Mouse (Mus musculus): ENCODE data around the gene Creb3l1. TPM values are rescaled to one million over a fixed set of nuclear protein-coding genes. Genes with fewer than 3 reads are reported as not detected.

The Creb3l1 gene
- polyA plus RNA-seq, 1 experiment from 2014 or later, result 0.80 TPM

- Histone ChIP-seq H3K9ac (ENCODE audit: low read length) (no peak overlapping the region), H3K27me3 (replicated peaks; ENCODE audit: control insufficient read depth, insufficient read depth, low read length) (peaks cover 9% of the 10 kb centered on the region; the same call in 1 of the 2 replicates), H3K36me3 (ENCODE audit: control insufficient read depth, insufficient read depth, low read length) (no peaks in the 10 kb centered on the region), H3K4me3 (ENCODE audit: low read depth, low read length) (no peak overlapping the region), H3K4me2 (ENCODE audit: low read length) (no peak overlapping the region), H3K4me1 (ENCODE audit: control insufficient read depth, insufficient read depth, low read length) (peaks cover 2% of the 10 kb centered on the region; the same call in 1 of the 2 replicates), H3K27ac (ENCODE audit: low read depth, low read length) (no peak overlapping the region), H3K9me3 (replicated peaks; ENCODE audit: control insufficient read depth, low read length) (no peaks in the 10 kb centered on the region)
- no peak for DNase-seq (ENCODE audit: low spot score)
- ATAC-seq, result no peak
- 60% methylated on average over 11 of the region's 11 CpGs for WGBS
These were observed 3.7 kb upstream of the Creb3l1 start for GRCm38 (mm10) chr2:92027811-92028590.

- DNase-seq (ENCODE audit: low spot score), result no peak
- no peak overlapping the region for H3K4me3 ChIP-seq (ENCODE audit: low read depth, low read length)
- H3K9ac ChIP-seq (ENCODE audit: low read length), result no peak overlapping the region
- no peak for ATAC-seq
- peaks cover 9% of the 10 kb centered on the region; the same call in 1 of the 2 replicates for H3K27me3 ChIP-seq (replicated peaks; ENCODE audit: control insufficient read depth, insufficient read depth, low read length)
- no peaks in the 10 kb centered on the region for H3K9me3 ChIP-seq (replicated peaks; ENCODE audit: control insufficient read depth, low read length)
- 83% methylated on average over 6 of the region's 6 CpGs for WGBS
- H3K4me1 ChIP-seq (ENCODE audit: control insufficient read depth, insufficient read depth, low read length), result peaks cover 2% of the 10 kb centered on the region; the same call in 1 of the 2 replicates
- H3K36me3 ChIP-seq (ENCODE audit: control insufficient read depth, insufficient read depth, low read length), result no peaks in the 10 kb centered on the region
- H3K27ac ChIP-seq (ENCODE audit: low read depth, low read length), result no peak overlapping the region
- no peak overlapping the region for H3K4me2 ChIP-seq (ENCODE audit: low read length)
These were observed 1.7 kb upstream of the Creb3l1 start for GRCm38 (mm10) chr2:92025966-92026365.

DNA sequence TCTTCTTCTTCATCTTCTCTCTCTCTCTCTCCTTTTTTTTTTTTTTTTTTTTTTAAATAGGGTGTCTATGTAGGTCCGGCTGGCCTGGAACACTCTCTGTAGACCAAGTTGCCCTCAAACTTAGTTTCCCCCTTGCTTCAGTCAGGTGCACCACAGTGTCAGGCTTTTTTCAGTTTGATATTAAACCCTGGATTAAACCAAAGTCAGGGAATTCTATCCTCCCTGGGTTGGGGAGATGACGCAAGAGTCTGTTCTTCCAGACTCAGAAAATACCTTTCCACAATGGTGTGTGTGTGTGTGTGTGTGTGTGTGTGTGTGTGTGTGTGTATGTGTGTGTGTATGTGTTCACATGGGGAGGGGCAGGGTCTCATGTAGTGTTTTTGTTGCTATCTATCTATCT lies 900 bp upstream of the Creb3l1 start:
- Histone ChIP-seq H3K4me2 (ENCODE audit: low read length) (no peak overlapping the region), H3K36me3 (ENCODE audit: control insufficient read depth, insufficient read depth, low read length) (no peaks in the 10 kb centered on the region), H3K27me3 (replicated peaks; ENCODE audit: control insufficient read depth, insufficient read depth, low read length) (peaks cover 9% of the 10 kb centered on the region; the same call in 1 of the 2 replicates), H3K4me1 (ENCODE audit: control insufficient read depth, insufficient read depth, low read length) (peaks cover 2% of the 10 kb centered on the region; the same call in 1 of the 2 replicates), H3K9me3 (replicated peaks; ENCODE audit: control insufficient read depth, low read length) (no peaks in the 10 kb centered on the region), H3K4me3 (ENCODE audit: low read depth, low read length) (no peak overlapping the region), H3K27ac (ENCODE audit: low read depth, low read length) (no peak overlapping the region), H3K9ac (ENCODE audit: low read length) (no peak overlapping the region)
- WGBS, result 98% methylated on average over 2 of the region's 2 CpGs
- DNase-seq (ENCODE audit: low spot score) (no peak), ATAC-seq (no peak)

GRCm38 (mm10) chr2:92023362-92024273 lies 684 bp downstream of the Creb3l1 start:
- Histone ChIP-seq H3K27ac (ENCODE audit: low read depth, low read length) (no peak overlapping the region), H3K4me2 (ENCODE audit: low read length) (peak overlapping the region; percentile 97), H3K36me3 (ENCODE audit: control insufficient read depth, insufficient read depth, low read length) (no peaks in the 10 kb centered on the region), H3K9ac (ENCODE audit: low read length) (peak overlapping the region; percentile 62), H3K27me3 (replicated peaks; ENCODE audit: control insufficient read depth, insufficient read depth, low read length) (peaks cover 9% of the 10 kb centered on the region; the same call in 1 of the 2 replicates), H3K9me3 (replicated peaks; ENCODE audit: control insufficient read depth, low read length) (no peaks in the 10 kb centered on the region), H3K4me3 (ENCODE audit: low read depth, low read length) (peak overlapping the region; percentile 56), H3K4me1 (ENCODE audit: control insufficient read depth, insufficient read depth, low read length) (peaks cover 2% of the 10 kb centered on the region; the same call in 1 of the 2 replicates)
- ATAC-seq (peak; percentile 63), DNase-seq (ENCODE audit: low spot score) (peak; percentile 55)
- 4% methylated on average over 47 of the region's 56 CpGs for WGBS

GRCm38 (mm10) chr2:92020676-92021265 lies 3.5 kb downstream of the Creb3l1 start:
- peaks cover 9% of the 10 kb centered on the region; the same call in 1 of the 2 replicates for H3K27me3 ChIP-seq (replicated peaks; ENCODE audit: control insufficient read depth, insufficient read depth, low read length)
- H3K36me3 ChIP-seq (ENCODE audit: control insufficient read depth, insufficient read depth, low read length), result no peaks in the 10 kb centered on the region
- ATAC-seq (no peak), DNase-seq (ENCODE audit: low spot score) (no peak)
- WGBS, result 65% methylated on average over 4 of the region's 4 CpGs
- no peaks in the 10 kb centered on the region for H3K9me3 ChIP-seq (replicated peaks; ENCODE audit: control insufficient read depth, low read length)
- H3K4me2 ChIP-seq (ENCODE audit: low read length), result no peak overlapping the region
- H3K4me1 ChIP-seq (ENCODE audit: control insufficient read depth, insufficient read depth, low read length), result peaks cover 4% of the 10 kb centered on the region; the same call in 1 of the 2 replicates
- no peak overlapping the region for H3K9ac ChIP-seq (ENCODE audit: low read length)
- no peak overlapping the region for H3K27ac ChIP-seq (ENCODE audit: low read depth, low read length)
- H3K4me3 ChIP-seq (ENCODE audit: low read depth, low read length), result no peak overlapping the region

DNA sequence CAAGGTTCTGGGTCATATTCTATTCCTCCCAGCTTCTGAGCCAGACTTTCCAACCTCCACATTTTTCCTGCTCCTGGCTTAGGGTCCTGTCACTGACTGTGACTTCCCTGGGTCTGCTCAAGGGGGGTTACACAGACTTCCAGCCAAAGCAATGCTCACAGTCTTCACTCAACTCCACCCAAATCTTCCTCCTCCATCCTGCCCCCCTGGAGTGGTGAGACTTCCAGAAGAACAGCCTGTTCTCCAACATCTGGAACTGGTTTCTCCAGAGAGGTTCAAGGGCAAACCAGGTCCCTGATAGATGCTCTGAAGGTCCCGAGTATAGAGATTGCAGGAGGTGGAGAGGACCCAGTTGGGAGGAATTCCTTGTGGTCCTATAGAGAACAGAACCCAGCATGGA lies 6.9 kb downstream of the Creb3l1 start:
- no peak overlapping the region for H3K4me3 ChIP-seq (ENCODE audit: low read depth, low read length)
- H3K4me2 ChIP-seq (ENCODE audit: low read length), result no peak overlapping the region
- no peaks in the 10 kb centered on the region for H3K9me3 ChIP-seq (replicated peaks; ENCODE audit: control insufficient read depth, low read length)
- ATAC-seq, result no peak
- H3K36me3 ChIP-seq (ENCODE audit: control insufficient read depth, insufficient read depth, low read length), result no peaks in the 10 kb centered on the region
- no peak overlapping the region for H3K27ac ChIP-seq (ENCODE audit: low read depth, low read length)
- no peak overlapping the region for H3K9ac ChIP-seq (ENCODE audit: low read length)
- WGBS, result 89% methylated on average over 1 of the region's 1 CpGs
- DNase-seq (ENCODE audit: low spot score), result no peak
- H3K27me3 ChIP-seq (replicated peaks; ENCODE audit: control insufficient read depth, insufficient read depth, low read length), result no peaks in the 10 kb centered on the region
- 0 out of 2 replicates have a peak, but pooled peaks cover 2% of the 10 kb centered on the region for H3K4me1 ChIP-seq (ENCODE audit: control insufficient read depth, insufficient read depth, low read length)

GRCm38 (mm10) chr2:92016981-92017380 lies 7.3 kb downstream of the Creb3l1 start:
- Histone ChIP-seq H3K27ac (ENCODE audit: low read depth, low read length) (no peak overlapping the region), H3K27me3 (replicated peaks; ENCODE audit: control insufficient read depth, insufficient read depth, low read length) (no peaks in the 10 kb centered on the region), H3K4me3 (ENCODE audit: low read depth, low read length) (no peak overlapping the region), H3K36me3 (ENCODE audit: control insufficient read depth, insufficient read depth, low read length) (no peaks in the 10 kb centered on the region), H3K4me2 (ENCODE audit: low read length) (no peak overlapping the region), H3K9ac (ENCODE audit: low read length) (no peak overlapping the region), H3K4me1 (ENCODE audit: control insufficient read depth, insufficient read depth, low read length) (0 out of 2 replicates have a peak, but pooled peaks cover 2% of the 10 kb centered on the region), H3K9me3 (replicated peaks; ENCODE audit: control insufficient read depth, low read length) (no peaks in the 10 kb centered on the region)
- DNase-seq (ENCODE audit: low spot score) (peak; percentile 22), ATAC-seq (no peak)
- WGBS, result 50% methylated on average over 3 of the region's 3 CpGs

GRCm38 (mm10) chr2:92014891-92015290 lies 9.4 kb downstream of the Creb3l1 start:
- Histone ChIP-seq H3K36me3 (ENCODE audit: control insufficient read depth, insufficient read depth, low read length) (no peaks in the 10 kb centered on the region), H3K4me1 (ENCODE audit: control insufficient read depth, insufficient read depth, low read length) (0 out of 2 replicates have a peak, but pooled peaks cover 2% of the 10 kb centered on the region), H3K27me3 (replicated peaks; ENCODE audit: control insufficient read depth, insufficient read depth, low read length) (no peaks in the 10 kb centered on the region), H3K9me3 (replicated peaks; ENCODE audit: control insufficient read depth, low read length) (no peaks in the 10 kb centered on the region), H3K4me3 (ENCODE audit: low read depth, low read length) (no peak overlapping the region), H3K9ac (ENCODE audit: low read length) (no peak overlapping the region), H3K4me2 (ENCODE audit: low read length) (no peak overlapping the region), H3K27ac (ENCODE audit: low read depth, low read length) (no peak overlapping the region)
- WGBS, result 78% methylated on average over 5 of the region's 5 CpGs
- no peak for DNase-seq (ENCODE audit: low spot score)
- no peak for ATAC-seq

Measured in forebrain, embryonic 14.5 days (tissue).